Mouse (Mus musculus) megakaryocyte, embryonic 14.5 days (primary cell): ENCODE data around the gene Hectd1.

Source experiments
- FLI1 ChIP-seq: IDR thresholded peaks from 2 replicates; pipeline ENCODE4 v1.6.1; 2012; ENCODE audit warnings: low read length, inconsistent platforms, mixed read lengths
- GATA1 ChIP-seq: IDR thresholded peaks from 3 replicates; pipeline ENCODE4 v1.6.1; 2012; ENCODE audit warnings: mixed read lengths, low read length, inconsistent platforms, borderline replicate concordance

DNA sequence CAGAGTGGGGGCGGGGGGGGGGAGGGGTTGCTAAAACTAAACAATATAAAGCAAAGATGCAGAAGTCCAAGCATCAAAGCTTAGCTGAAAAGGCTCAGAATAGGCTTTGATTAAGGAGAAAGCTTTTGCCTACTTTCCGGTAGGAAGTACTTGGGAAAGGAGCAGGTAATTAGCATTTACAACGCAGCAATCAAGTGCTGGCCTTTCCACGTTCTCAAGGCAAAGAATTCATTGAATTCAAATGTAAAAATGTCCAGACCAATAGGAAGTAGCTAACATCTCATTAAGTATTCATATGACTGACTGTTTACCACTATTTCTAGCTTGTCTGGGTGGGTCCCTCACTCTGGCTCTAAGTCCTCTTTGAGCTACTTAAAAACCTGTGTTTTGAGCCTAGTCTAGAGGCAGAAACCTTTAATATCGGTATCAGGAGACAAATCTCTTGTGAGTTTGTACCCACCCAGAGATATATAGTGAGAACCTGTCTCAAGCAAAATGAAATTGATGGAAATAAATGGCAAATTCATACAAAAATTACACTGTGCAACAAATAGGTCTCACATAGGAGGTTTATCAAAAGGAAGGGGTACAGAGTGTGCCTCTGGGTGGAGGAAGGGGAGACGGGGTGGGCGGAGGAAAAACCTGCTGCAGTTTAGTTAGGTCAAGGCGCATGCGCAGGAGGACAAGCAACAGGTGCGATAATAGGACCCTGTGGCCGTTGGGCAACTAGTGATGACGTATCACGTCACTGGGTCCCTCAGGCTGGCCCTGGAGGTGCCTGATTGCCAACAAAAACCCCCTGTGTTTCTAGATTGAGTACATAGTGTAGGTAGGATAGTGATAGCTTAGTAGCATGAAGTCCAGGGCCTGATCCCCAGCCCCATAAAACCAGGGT is 29.0 kb upstream of the Hectd1 start:
- TF ChIP-seq GATA1: no peak
- no peak for TF ChIP-seq FLI1
